16 mouse cellular contexts compared by ENCODE assay signal in the genomic region with DNA sequence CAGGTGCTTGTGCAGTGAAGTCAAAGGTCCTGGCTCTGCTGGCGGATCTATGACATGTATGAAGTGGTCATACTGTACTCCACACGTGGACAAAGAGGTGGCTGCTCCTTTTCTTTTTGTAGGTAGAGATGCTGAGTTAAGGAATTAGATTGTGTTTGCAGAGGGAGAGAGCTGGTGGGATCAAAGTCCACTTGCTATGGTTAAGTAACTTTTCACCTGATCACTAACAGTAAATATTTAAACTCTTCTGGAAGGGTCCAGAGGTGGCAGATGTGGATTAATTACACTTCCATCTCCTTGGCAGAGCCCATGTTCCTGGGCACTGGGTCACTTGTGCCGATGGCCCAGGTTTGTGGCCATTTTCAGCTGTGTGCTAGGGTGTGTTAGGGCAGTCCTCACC. TPM values are rescaled to one million over a fixed set of nuclear protein-coding genes. Genes with fewer than 3 reads are reported as not detected.
A peak's percentile ranks its signal among the peaks of the same experiment; 100 is the strongest.
DNase-seq lines count a peak whose midpoint lies in the region; ATAC-seq and TF ChIP-seq lines count a peak whose summit lies in the region.
"Had no signal": no experiment of that assay in that cellular context is flagged by ENCODE, and none has a peak within 500 bp of the region (broad histone marks: within the 10 kb centered on the region; RNA-seq: fewer than 3 reads in every experiment).

No protein-coding gene starts in this region.

- no peak for TF ChIP-seq POLR2A in heart, adult 2 months (IDR thresholded peaks at IDR 0.05; ENCODE audit: insufficient read depth, low read depth, low read length)
- no peak for TF ChIP-seq POLR2A in small intestine, adult 2 months (IDR thresholded peaks at IDR 0.05; ENCODE audit: low read depth, low read length)

- H3K4me3 ChIP-seq in heart, adult 2 months = no peak overlapping the region
- no peak overlapping the region for H3K4me3 ChIP-seq in intestine, embryonic 16.5 days (ENCODE audit: low read length)
- H3K4me3 ChIP-seq in small intestine, adult 2 months (ENCODE audit: low read depth, low read length) = no peak overlapping the region
- no peak overlapping the region for H3K4me3 ChIP-seq in heart, embryonic 10.5 days
- H3K4me3 ChIP-seq in forebrain, postnatal 0 days (ENCODE audit: low read depth, low read length) = no peak overlapping the region
- no peak overlapping the region for H3K4me3 ChIP-seq in forebrain, embryonic 13.5 days
- H3K4me3 ChIP-seq: layer of hippocampus, adult 2 months; limb, embryonic 13.5 days; midbrain, embryonic 13.5 days had no signal

- ATAC-seq in intestine, embryonic 16.5 days = peak; percentile 71
- ATAC-seq in forebrain, postnatal 0 days = no peak
- no peak for ATAC-seq in forebrain, embryonic 13.5 days
- ATAC-seq: forebrain, embryonic 14.5 days; hindbrain, embryonic 16.5 days; midbrain, embryonic 13.5 days had no signal

- peak; percentile 80 for DNase-seq in heart, adult 11 months
- no peak for DNase-seq in heart, adult 2 months
- DNase-seq in kidney, postnatal 10 days = peak; percentile 21
- no peak for DNase-seq in heart, embryonic 10.5 days (ENCODE audit: low spot score)
- DNase-seq in forebrain, postnatal 0 days = no peak
- DNase-seq: adrenal gland, postnatal 10 days; cerebellum, adult 18-20 months; heart, postnatal 14 days had no signal

- H3K79me2 ChIP-seq in heart, adult 2 months (replicated peaks; ENCODE audit: control insufficient read depth, insufficient read depth, low read length) = no peaks in the 10 kb centered on the region

- no peak for TF ChIP-seq CTCF in heart, adult 2 months (IDR thresholded peaks at IDR 0.05)
- TF ChIP-seq CTCF in small intestine, adult 2 months (IDR thresholded peaks at IDR 0.05; ENCODE audit: extremely low read depth, insufficient read length, insufficient replicate concordance, low read depth, low read length) = no peak
- no peak for TF ChIP-seq CTCF in forebrain, postnatal 0 days (IDR thresholded peaks at IDR 0.05; ENCODE audit: low read depth)

- no peak for TF ChIP-seq EP300 in heart, adult 2 months (IDR thresholded peaks at IDR 0.05; ENCODE audit: insufficient read depth, low read depth, low read length)

- H3K4me1 ChIP-seq in heart, adult 2 months (ENCODE audit: control insufficient read depth, insufficient read depth, low read length) = no peaks in the 10 kb centered on the region
- no peaks in the 10 kb centered on the region for H3K4me1 ChIP-seq in intestine, embryonic 16.5 days (ENCODE audit: control insufficient read depth, insufficient read depth, low read length)
- H3K4me1 ChIP-seq in small intestine, adult 2 months (ENCODE audit: control insufficient read depth, insufficient read depth, insufficient read length, low read length) = peaks cover 15% of the 10 kb centered on the region
- no peaks in the 10 kb centered on the region for H3K4me1 ChIP-seq in heart, embryonic 10.5 days
- no peaks in the 10 kb centered on the region for H3K4me1 ChIP-seq in forebrain, postnatal 0 days (ENCODE audit: insufficient read depth)
- H3K4me1 ChIP-seq in forebrain, embryonic 13.5 days = no peaks in the 10 kb centered on the region
- H3K4me1 ChIP-seq: limb, embryonic 13.5 days; midbrain, embryonic 13.5 days had no signal

- no peaks in the 10 kb centered on the region for H3K36me3 ChIP-seq in heart, adult 2 months (ENCODE audit: control insufficient read depth, insufficient read depth, low read length)
- no peaks in the 10 kb centered on the region for H3K36me3 ChIP-seq in intestine, embryonic 16.5 days (ENCODE audit: control insufficient read depth, insufficient read depth, low read length)
- peaks cover 21% of the 10 kb centered on the region for H3K36me3 ChIP-seq in small intestine, adult 2 months (ENCODE audit: control insufficient read depth, insufficient read depth, low read length)
- H3K36me3 ChIP-seq in heart, embryonic 10.5 days = peaks cover 6% of the 10 kb centered on the region; the same call in 1 of the 2 replicates
- H3K36me3 ChIP-seq in forebrain, postnatal 0 days (ENCODE audit: insufficient read depth) = peaks cover 27% of the 10 kb centered on the region
- peaks cover 39% of the 10 kb centered on the region for H3K36me3 ChIP-seq in forebrain, embryonic 13.5 days (ENCODE audit: poor library complexity, severe bottlenecking)

- no peak overlapping the region for H3K9ac ChIP-seq in heart, adult 2 months (ENCODE audit: low read depth, low read length)
- H3K9ac ChIP-seq in intestine, embryonic 16.5 days (ENCODE audit: low read depth, low read length) = no peak overlapping the region
- no peak overlapping the region for H3K9ac ChIP-seq in forebrain, postnatal 0 days
- no peak overlapping the region for H3K9ac ChIP-seq in forebrain, embryonic 13.5 days
- H3K9ac ChIP-seq: limb, embryonic 13.5 days; midbrain, embryonic 13.5 days had no signal

- H3K4me2 ChIP-seq in intestine, embryonic 16.5 days (ENCODE audit: low read depth, low read length) = no peak overlapping the region
- H3K4me2 ChIP-seq in forebrain, postnatal 0 days (ENCODE audit: low read depth) = no peak overlapping the region
- H3K4me2 ChIP-seq in forebrain, embryonic 13.5 days = no peak overlapping the region
- H3K4me2 ChIP-seq: limb, embryonic 13.5 days; midbrain, embryonic 13.5 days had no signal

- intact Hi-C loops in heart, adult 2 months (cut with DNase I) = no loop called here

- no peaks in the 10 kb centered on the region for H3K27me3 ChIP-seq in heart, adult 2 months (ENCODE audit: control insufficient read depth, insufficient read depth, low read length)
- no peaks in the 10 kb centered on the region for H3K27me3 ChIP-seq in intestine, embryonic 16.5 days (replicated peaks; ENCODE audit: control insufficient read depth, insufficient read depth, low read length)
- no peaks in the 10 kb centered on the region for H3K27me3 ChIP-seq in small intestine, adult 2 months (ENCODE audit: control insufficient read depth, insufficient read depth, low read length)
- H3K27me3 ChIP-seq in heart, embryonic 10.5 days (ENCODE audit: insufficient read depth, poor library complexity, severe bottlenecking) = no peaks in the 10 kb centered on the region
- H3K27me3 ChIP-seq in forebrain, postnatal 0 days (ENCODE audit: insufficient read depth, low read length) = no peaks in the 10 kb centered on the region
- no peaks in the 10 kb centered on the region for H3K27me3 ChIP-seq in forebrain, embryonic 13.5 days
- H3K27me3 ChIP-seq: limb, embryonic 13.5 days; midbrain, embryonic 13.5 days had no signal

- no peak overlapping the region for H3K27ac ChIP-seq in heart, adult 2 months
- peak overlapping the region; percentile 68 for H3K27ac ChIP-seq in intestine, embryonic 16.5 days (ENCODE audit: low read length)
- H3K27ac ChIP-seq in small intestine, adult 2 months (ENCODE audit: insufficient read depth, low read depth, low read length) = peak overlapping the region; percentile 69
- H3K27ac ChIP-seq in heart, embryonic 10.5 days = no peak overlapping the region
- no peak overlapping the region for H3K27ac ChIP-seq in forebrain, postnatal 0 days (ENCODE audit: low read depth, low read length)
- no peak overlapping the region for H3K27ac ChIP-seq in forebrain, embryonic 13.5 days
- H3K27ac ChIP-seq: layer of hippocampus, adult 2 months; limb, embryonic 13.5 days; midbrain, embryonic 13.5 days had no signal

- H3K9me3 ChIP-seq in intestine, embryonic 16.5 days (ENCODE audit: control insufficient read depth, low read length) = no peaks in the 10 kb centered on the region
- H3K9me3 ChIP-seq in heart, embryonic 10.5 days = no peaks in the 10 kb centered on the region
- no peaks in the 10 kb centered on the region for H3K9me3 ChIP-seq in forebrain, postnatal 0 days (ENCODE audit: low read length)
- no peaks in the 10 kb centered on the region for H3K9me3 ChIP-seq in forebrain, embryonic 13.5 days (replicated peaks)
- H3K9me3 ChIP-seq: midbrain, embryonic 13.5 days had no signal

- WGBS in heart, adult 2 months = 86% methylated on average over 3 of the region's 3 CpGs
- WGBS in intestine, embryonic 16.5 days = 60% methylated on average over 3 of the region's 3 CpGs
- 29% methylated on average over 3 of the region's 3 CpGs for WGBS in small intestine, adult 2 months
- 69% methylated on average over 3 of the region's 3 CpGs for WGBS in heart, embryonic 10.5 days
- WGBS in forebrain, postnatal 0 days = 96% methylated on average over 3 of the region's 3 CpGs
- WGBS in forebrain, embryonic 13.5 days = 90% methylated on average over 3 of the region's 3 CpGs

RNA-seq across cellular contexts. Expression of a gene that starts 12.1 kb away (rescaled TPM):
- 10 to 100 TPM in 1 of 2 experiments, 1 to 10 TPM in 1; 8.4 to 11.5 TPM for total RNA-seq in heart, adult 2 months (2021)
- polyA plus RNA-seq in heart, adult 2 months (2012; rRNA removed) = 8.7 and 11.4 TPM in 2 replicates
- polyA plus RNA-seq in intestine, embryonic 16.5 days (2015; fragmentation: Nextera tagmentation; extraction: Ambion mirVana) = 6.8 and 6.9 TPM in 2 replicates
- polyA plus RNA-seq in small intestine, adult 2 months (2012; rRNA removed) = 6.7 and 15.9 TPM in 2 replicates
- 6.8 and 9.4 TPM in 2 replicates for polyA plus RNA-seq in heart, embryonic 10.5 days (2016; fragmentation: Nextera tagmentation; extraction: Ambion mirVana)
- total RNA-seq in forebrain, postnatal 0 days (2014; rRNA removed) = 9.8 and 12.1 TPM in 2 replicates
- polyA plus RNA-seq in forebrain, postnatal 0 days (2015; fragmentation: Nextera tagmentation; extraction: Ambion mirVana) = 4.9 and 13.8 TPM in 2 replicates
- 12.9 and 15.6 TPM in 2 replicates for polyA plus RNA-seq in forebrain, embryonic 13.5 days (2015; fragmentation: Nextera tagmentation; extraction: Ambion mirVana)

RNA-seq across cellular contexts. Expression of a gene that starts 35.0 kb away (rescaled TPM):
- total RNA-seq in heart, adult 2 months (2021) = 10 to 100 TPM; 12.8 to 13.1 TPM
- 2.5 and 5.4 TPM in 2 replicates for polyA plus RNA-seq in heart, adult 2 months (2012; rRNA removed)
- 7.2 and 7.3 TPM in 2 replicates for polyA plus RNA-seq in intestine, embryonic 16.5 days (2015; fragmentation: Nextera tagmentation; extraction: Ambion mirVana)
- 0.56 and 0.74 TPM in 2 replicates for polyA plus RNA-seq in small intestine, adult 2 months (2012; rRNA removed)
- polyA plus RNA-seq in heart, embryonic 10.5 days (2016; fragmentation: Nextera tagmentation; extraction: Ambion mirVana) = 13.5 and 15.9 TPM in 2 replicates
- 45.6 and 54.2 TPM in 2 replicates for total RNA-seq in forebrain, postnatal 0 days (2014; rRNA removed)
- 7.4 and 10.2 TPM in 2 replicates for polyA plus RNA-seq in forebrain, postnatal 0 days (2015; fragmentation: Nextera tagmentation; extraction: Ambion mirVana)
- polyA plus RNA-seq in forebrain, embryonic 13.5 days (2015; fragmentation: Nextera tagmentation; extraction: Ambion mirVana) = 19.5 and 21.0 TPM in 2 replicates

Comparison
In these comparisons a context has a peak if more than half of its experiments do, and no peak if none do; other contexts are left out.
1. DNase-seq: peak in heart, adult 11 months (single experiment) and kidney, postnatal 10 days (single experiment); none in heart, adult 2 months (0 of 2), heart, embryonic 10.5 days (single experiment) and forebrain, postnatal 0 days (single experiment).
2. H3K27ac ChIP-seq: peak in intestine, embryonic 16.5 days (single experiment) and small intestine, adult 2 months (single experiment); none in heart, adult 2 months (single experiment), heart, embryonic 10.5 days (single experiment), forebrain, postnatal 0 days (single experiment) and forebrain, embryonic 13.5 days (single experiment).